Mouse (Mus musculus) kidney, adult 2 months (tissue): ENCODE measurements around the gene Plcl1.

ENCODE experiments used
- CTCF ChIP-seq: fragments of 200-500 bp; conservative IDR thresholded peaks from 2 replicates; pipeline ENCODE4 v1.5.1; 2011; ENCODE audit warnings: low read depth, mild to moderate bottlenecking, control low read depth, low read length, moderate library complexity, mixed read lengths; ENCODE audit not compliant: insufficient read depth, insufficient read length
- POLR2A ChIP-seq: fragments of 200-500 bp; IDR thresholded peaks from one replicate; pipeline ENCODE4 v1.6.1; 2011; ENCODE audit warnings: low read depth, low read length, control low read depth

- TF ChIP-seq CTCF (no peak), POLR2A (no peak)
These were observed 295.0 kb downstream of the Plcl1 start for GRCm38 (mm10) chr1:55700726-55701125.
